Mouse (Mus musculus): Measurements from ENCODE around the gene Snx27. TPM values are rescaled to one million over a fixed set of nuclear protein-coding genes. Genes with fewer than 3 reads are reported as not detected.
A peak's percentile ranks its signal among the peaks of the same experiment; 100 is the strongest.

The Snx27 gene
- total RNA-seq (2022) = 10 to 100 TPM; 33.6 to 45.8 (median 36.6) TPM

DNA sequence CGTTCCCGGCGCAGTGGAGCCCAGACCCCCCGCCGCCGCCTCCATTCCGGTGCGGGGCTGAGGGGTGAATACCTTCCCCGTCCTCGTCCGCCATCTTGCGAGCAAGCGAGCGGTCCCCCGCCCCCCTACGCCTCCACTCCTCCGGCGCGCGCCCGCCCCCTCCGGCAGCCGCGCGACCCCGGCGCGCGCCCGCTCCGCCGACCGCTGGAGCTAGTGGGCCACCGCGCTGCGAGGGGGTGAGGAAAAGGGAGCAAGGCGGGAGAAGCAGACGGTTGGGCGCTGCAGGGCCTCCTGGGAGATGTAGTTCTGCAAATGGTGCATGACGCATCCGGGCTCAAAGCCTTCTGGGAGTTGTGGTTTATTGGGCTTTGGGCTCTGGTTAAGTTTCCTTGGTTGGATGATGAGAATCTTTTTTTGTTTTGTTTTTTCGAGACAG, at the start of gene Snx27:
TSS of gene Snx27 (minus strand) at position 261 of the 436 bp plus-strand sequence.
- peak; percentile 79 to 86 for DNase-seq (ENCODE audit: low spot score in 2 of 2)

DNA sequence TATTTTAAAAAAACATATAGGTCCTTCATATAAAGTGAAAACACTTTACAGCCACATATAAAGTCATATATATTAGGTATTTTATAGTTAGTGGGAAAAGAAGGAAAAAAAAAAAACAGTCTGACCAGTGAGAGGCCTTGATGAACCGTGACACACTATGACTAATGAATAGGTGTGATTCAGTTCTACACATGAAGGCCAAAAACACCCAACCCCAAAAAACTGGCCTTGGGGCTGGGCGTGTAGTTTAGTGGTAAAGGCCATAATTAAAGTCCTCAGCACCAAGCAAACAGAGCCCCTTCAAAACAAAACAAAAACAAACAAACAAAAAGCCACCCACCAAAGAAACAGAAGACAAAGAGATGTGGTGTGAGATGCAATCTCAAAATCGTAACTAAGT, 47.4 kb upstream of the Snx27 start:
- no peak for DNase-seq (ENCODE audit: low spot score in 2 of 2)

DNA sequence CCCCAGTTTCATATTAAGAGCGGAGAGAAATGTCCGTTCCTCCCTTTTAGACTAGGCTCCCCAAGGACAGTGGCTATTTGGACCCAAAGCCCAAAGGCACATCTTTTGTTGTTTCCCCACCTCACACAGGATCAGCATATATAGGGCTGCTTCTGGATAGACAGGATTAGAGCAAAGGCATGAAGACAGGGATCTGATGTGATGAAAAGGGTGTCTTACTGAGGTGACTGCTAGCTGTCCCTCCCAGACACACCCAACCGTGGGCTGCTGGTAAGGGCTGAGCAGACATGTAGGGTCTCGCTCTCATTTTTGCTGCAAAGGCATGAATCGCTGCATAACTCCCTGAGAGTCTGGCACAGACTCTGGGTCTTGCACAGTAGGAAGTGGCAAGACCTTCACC, 46.2 kb upstream of the Snx27 start:
- no peak for DNase-seq (ENCODE audit: low spot score in 2 of 2)

DNA sequence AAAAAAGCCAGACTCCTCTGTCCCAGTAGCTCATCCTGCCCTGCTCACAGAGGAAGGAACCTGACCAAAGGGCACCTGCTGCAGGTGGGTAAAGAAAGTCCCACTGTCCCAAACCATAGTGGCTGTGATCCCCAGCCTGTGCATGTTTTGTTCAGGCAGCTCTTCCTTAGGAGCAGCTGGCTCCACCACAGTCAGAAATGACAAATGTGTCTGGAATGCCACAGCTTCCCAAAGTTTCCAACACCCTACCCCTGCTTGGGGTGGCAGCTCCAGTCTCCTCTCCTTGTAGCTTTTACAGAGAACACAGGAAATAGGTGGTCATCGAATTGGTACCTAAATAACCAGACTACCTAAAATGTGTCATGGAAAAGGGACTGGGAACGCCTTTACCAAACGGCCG, 41.8 kb upstream of the Snx27 start:
- DNase-seq (ENCODE audit: low spot score in 2 of 2) = no peak

DNA sequence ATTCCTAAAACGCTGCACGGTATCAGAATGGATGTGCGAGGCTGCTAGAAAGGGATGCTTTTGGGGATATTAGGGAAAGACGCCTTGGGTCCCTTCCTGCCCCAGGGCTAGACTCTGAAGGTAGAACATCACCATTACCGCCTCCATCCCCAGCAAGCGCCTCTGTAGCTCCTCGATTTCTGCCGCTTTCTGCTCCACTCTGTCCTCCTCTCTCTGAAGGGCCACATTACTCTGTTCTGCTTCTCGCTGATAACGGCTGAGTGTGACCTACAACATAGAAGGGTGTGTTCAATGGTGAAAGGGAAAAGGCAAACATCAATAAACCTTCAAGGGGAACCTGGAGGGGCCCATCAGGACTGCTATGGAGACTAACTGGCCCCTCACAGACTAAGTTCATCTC, 40.0 kb upstream of the Snx27 start:
- DNase-seq (ENCODE audit: low spot score in 2 of 2) = no peak

DNA sequence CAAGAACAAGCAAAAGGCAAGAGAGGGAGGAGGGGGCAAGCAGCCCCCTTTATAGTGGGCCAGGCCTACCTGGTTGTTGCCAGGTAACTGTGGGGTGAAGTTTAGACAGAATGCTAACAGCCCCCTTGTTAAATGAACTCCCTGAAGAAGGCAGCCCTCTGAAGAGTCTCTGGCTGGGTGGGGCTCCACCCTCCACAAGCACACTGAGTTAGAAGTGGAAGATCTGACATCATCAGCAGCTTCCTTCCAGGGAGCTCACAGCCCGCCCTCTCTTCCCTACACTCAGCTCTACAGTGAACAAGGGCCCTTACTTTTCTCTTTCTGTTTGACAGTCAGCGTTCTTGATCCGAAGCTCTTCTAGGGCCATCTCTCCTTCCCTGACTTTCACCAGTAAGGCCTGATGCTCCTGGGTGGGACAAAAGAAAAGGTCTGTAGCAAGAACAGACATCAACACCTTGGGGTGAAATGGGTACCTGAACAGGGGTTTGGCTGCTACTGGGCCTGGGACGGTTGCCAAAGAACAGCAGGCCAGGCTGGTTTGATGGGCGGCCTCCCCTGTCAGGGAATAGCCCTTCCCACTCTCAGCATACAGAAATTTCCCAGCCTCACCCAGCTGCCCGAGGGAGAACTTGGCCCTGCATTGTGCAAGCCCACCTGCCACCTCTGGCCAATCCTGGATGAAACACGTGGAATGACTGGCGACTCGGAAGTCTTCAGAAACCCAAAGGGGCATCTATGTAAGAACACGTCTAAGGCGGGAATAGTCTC, 39.4 kb upstream of the Snx27 start:
- DNase-seq (ENCODE audit: low spot score in 2 of 2) = no peak

DNA sequence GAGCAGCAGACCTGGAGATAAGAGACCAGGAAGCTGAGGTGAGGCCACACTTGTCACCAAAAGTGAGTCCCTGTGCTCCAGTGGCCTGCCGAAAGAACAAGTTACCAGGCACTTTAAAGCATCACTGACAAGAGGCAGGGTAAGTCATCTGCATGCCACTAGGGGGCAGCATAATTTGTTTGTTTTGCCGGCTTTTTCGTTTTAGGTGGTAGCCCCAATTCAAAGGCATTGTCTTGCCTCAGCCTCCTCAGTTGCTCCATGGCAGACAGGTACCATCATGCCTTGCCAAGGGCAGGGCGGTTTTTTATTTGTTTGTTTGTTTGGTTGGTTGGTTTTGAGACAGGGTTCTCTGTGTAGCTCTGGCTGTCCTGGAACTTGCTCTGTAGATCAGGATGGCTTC, 34.2 kb upstream of the Snx27 start:
- peak in 1 of 2 experiments; percentile 5 for DNase-seq (ENCODE audit: low spot score in 2 of 2)

DNA sequence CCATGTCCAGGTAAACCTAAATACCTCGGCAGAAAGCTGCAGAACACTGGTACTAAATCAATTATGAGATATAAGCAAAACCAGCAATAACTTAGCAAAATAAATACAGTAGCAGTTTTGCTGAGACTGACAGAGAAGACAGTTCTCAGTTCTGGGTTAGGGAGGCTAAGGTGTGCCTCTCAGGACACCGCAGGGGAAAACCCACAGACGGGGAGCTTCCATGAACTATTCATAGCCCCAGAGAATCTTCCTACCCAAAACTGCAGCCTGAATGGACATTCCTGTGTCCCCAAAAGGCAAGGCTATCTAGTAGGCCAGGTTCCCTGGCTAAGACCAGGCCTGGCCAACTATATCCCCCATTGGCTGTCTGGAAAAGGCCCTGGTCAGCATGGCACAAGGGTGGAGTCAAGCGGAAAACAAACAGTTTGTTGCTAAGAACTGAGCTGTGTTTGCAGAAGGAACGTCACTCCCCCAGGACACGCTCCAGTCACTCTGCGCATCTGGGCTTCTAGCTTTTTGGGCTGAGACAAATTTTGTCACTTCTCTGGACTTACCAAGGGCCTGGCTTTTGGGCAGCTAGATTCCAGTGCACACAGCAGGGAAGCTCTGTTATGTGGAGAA, 30.9 kb upstream of the Snx27 start:
- DNase-seq (ENCODE audit: low spot score in 2 of 2) = peak; percentile 4 to 7

DNA sequence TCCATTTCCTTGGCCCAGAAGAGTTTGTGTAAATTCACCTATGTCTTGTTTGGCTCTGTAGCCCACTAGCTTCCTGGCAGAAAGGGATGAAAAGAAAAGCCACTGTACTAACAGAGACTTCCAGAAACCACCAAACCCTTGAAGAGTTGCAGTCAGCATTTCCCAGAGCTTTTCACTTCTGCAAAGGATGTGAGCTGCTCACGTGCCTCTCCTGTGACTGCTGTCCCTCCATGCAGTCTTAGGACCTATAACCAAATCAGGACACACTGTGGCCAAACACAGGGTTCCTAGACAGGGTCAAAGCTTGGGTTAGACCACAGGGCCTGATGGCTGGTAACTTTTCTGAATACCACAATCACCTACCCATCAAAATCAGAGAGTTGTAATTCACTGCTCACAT, 29.8 kb upstream of the Snx27 start:
- DNase-seq (ENCODE audit: low spot score in 2 of 2) = no peak

DNA sequence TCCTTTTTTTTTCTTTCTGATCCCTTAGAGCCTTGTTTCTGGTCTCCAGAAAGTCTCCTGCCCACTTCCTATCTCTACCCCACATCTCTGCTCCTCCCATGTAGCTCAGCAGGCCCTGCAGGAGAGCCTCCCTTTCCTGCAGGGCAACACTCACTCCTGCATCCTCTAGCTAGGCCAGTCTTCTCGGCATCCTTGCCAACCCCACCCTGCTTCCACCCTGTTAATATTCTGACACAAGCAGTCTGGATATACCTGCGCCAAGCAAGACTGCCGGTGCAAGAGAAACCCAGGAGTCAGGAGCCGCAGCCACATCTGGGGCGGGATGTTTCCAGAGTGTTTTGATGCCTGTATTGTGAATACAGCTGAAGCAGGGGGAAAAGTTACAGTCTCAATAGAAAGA, 29.3 kb upstream of the Snx27 start:
- DNase-seq (ENCODE audit: low spot score in 2 of 2) = no peak

DNA sequence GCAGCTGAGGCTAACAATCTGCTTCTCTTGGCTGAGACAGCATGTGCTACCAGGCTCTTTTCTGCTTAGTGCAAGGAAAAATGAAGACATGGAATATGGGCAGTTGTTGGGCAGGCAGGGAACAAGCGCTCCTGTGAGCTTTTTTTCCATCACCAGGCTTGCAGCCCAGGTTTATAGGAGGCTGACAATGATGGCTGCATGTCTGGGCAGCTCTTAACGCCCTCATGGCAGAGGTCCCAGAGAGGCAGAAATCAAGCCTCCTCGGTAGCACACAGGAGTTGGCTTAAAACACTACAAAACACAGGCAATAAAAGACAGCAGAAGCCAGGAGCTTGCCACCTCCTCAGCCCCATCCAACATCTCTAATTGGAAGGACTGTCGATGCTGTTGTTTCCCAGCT, 28.8 kb upstream of the Snx27 start:
- no peak for DNase-seq (ENCODE audit: low spot score in 2 of 2)

DNA sequence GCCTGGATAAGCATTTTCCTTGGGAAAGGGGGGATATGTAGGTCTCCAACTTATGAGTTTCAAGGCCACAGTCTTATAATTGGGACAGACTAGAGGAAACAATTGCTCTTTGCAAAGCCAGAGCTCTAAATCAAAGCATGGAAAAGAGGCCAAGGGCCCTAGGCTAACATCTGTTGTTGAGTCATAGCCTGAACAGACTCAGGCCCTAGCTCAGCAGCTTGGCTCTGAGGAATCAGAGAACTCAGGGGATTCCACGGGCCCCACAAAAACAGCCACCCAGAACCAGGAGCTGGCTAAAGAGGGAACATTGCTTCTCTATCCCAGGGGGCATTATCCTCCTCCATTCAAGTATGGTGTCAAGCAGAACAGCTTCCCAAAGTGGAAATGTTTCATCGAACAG, 28.1 kb upstream of the Snx27 start:
- DNase-seq (ENCODE audit: low spot score in 2 of 2) = peak; percentile 22 to 30

DNA sequence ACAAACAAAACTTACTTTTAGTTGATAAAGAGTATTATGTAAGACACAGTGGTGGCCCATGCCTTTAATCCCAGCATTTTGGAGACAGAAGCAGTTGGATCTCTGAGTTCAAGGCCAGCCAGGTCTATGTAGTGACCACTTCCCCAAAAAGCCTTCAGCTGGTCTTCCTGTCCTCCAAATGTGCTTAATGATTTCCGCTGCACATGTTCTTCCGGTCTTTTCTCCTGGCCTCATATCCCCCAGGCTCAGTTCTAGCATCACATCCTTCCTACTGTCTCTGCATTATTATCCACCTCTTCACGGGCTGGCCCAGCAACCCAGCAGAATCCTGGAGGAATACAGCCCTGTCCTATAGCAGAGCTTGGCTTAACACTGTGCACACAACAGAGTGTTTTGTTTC, 27.1 kb upstream of the Snx27 start:
- DNase-seq (ENCODE audit: low spot score in 2 of 2) = no peak

DNA sequence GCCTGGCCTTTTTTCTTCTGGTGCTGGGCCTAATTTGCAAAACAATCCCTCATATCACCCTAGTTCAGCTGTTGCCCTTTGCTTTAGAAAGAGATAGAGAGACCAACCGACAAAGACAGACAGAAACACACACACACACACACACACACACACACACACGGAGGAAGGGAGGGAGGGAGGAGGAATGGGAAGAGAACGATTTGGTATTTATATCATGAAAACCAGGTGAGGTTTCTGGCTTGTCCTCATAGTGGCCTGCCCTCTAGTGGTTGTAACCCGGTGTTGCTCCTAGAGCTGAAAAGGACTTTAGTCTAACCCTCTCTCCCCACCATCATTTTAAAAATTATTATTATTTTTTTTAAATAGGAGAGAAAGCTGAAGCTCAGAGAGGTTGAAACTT, 19.4 kb upstream of the Snx27 start:
- peak; percentile 6 to 15 for DNase-seq (ENCODE audit: low spot score in 2 of 2)

DNA sequence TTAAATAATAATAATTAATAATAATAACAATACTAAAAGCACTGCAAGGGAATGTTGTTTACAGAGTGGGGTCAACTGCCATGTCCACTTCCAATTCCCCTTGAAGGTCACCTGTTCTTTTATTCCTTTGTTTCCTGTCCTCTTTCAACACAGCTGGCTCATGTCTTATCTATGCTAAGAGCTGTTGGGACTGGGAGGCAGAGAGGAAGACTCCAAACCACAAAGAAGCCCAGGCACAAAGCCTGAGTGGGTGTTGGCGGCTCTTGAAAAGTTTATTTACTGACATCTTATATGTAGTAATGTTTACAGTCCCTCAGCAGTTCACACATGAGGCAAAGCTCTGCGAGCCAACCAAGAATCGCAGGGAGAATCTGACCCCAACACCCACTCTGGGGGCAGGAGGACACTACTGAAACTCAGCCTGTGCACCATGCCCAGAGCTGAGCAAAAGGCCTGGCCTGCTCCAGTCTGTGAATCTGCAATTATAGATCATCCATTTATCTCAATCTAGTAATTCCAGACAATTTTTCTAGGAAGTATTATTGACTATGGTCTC, 14.8 kb upstream of the Snx27 start:
- DNase-seq (ENCODE audit: low spot score in 2 of 2) = no peak

DNA sequence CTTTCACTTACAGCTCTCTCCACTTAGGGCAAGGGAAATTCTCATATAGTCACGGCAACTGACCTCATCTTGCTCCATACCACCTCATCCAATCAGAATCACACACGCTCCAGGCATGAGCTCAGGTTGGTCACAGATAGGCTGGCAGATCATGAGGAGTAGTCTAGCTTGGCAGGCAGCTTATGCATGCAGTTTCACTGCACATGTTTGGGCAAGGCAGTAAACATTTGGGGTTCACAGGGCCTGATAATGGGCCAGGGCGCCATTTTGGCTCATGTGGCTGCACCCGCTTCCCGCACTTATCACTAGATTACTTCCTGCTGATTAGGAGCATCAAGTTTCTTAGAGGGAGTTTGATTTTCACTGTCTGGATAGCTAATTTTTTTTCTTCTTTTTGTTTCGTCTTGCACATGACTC, 13.4 kb upstream of the Snx27 start:
- no peak for DNase-seq (ENCODE audit: low spot score in 2 of 2)

DNA sequence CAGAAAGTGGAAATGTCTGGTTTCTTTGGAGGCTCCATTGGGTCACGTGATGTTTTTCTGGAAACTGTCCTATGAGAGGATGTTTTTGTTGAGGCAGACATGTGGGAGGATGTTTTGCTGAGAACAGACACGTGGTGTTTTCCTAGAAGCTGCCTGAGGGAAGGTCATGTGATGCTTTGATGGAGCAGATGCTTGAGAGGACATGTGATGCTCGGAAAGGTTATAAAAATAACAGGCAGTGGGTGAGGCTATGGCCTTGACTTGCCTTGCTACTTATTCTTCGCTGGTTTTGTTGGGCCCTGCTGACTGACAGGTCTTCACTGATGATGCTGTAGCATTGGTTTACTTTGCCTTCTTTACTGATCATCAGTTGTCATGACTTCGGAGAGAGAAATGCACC, 8.6 kb upstream of the Snx27 start:
- DNase-seq (ENCODE audit: low spot score in 2 of 2) = no peak

DNA sequence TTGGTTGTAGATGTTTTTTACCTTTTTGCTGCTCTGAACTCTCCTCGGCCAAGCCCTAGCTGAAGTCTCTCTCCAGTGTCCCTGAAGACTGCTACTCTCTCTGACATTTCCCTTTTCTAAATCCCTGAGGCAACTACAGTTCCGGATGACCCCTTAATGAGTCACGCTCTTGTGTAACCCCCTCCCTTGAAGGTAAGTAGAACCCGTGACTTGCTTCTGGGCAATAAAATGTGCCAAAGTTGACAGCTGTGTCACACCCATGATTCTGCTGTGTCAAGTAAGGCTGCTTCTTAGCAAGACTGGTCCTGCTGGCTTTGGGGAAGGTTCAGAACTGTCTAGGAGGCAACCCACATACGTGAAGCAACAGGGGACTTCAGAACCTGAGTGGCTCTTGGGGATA, 5.4 kb upstream of the Snx27 start:
- no peak for DNase-seq (ENCODE audit: low spot score in 2 of 2)

DNA sequence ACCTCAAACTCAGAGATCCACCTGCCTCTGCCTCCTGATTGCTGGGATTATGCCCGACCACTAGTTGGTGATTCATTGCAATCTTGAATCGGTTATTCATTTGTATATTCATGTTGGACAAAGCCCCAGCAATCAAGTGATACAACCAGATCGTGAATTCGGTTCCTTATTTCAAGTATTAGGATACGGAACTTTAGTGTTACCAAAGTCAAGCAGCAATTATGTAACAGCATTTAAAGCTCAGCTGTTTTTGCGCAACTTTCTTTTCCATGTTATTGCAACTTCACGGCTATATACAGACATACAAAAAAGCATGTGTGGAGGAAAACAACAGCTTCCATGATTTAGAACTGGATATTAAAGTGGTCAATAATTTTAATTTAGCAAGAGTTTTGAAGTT, 428 bp upstream of the Snx27 start:
- no peak for DNase-seq (ENCODE audit: low spot score in 2 of 2)

DNA sequence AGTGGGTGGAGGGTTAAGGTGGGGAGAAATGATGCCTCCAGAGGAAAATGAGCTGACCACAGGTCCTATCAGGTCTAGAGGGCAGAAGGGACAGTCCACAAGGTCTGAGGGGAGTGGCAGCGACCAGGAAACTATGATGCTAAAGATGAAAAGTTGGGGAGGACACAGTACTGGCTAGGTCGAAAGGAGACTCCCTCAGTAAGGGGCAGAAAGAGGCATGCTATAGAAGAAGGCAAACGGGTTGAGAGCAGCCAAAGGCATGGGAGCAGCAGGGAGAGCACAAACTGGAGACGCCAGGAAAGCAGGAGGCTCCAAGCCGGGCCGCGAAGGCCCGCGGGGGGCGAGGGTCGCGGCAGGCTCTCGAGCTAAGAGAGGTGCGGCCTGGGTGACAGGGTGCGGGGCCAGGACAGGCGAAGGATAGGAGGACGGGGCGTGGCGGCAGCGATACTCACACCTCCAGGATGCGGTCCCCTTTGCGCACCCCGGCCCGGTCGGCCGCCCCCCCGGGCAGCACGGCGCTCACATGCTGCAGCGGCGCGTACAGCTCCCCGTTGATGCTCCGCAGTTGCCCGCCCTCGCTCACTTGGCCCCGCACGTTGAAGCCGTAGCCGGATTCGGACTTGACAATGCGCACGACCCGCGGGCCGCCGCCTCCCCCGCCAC, 592 bp downstream of the Snx27 start:
- peak in 1 of 2 experiments; percentile 52 for DNase-seq (ENCODE audit: low spot score in 2 of 2)

DNA sequence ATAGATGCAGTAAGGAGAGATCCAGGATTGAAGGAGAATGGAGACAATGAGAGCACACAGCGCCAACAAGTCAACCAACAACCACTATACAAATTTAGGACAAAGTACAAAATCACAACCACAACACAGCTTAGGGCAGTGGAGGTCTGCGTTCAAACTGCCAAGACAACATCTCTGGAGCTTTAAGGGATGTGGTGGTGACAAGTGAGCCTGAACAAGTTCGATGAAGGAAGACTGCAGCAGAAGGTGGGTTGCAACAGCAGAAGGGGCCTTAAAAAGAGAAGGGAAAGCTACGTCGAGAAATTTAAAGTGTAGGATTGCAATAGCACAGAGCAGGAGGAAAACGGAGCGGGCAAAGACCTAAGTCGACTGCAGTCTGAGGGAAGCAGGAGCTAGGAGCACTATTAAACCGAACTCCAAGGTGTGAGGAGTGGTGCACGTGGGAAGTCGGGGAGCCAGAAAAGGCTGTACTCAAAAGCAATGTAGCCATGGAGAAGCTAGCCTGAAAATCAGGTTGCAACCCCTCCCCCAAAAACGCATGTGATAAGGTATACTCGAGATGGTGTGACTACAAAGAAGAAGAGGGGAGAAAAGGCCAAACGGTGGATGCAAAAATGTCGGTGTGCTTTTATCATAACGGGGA, 1.3 kb downstream of the Snx27 start:
- no peak for DNase-seq (ENCODE audit: low spot score in 2 of 2)

DNA sequence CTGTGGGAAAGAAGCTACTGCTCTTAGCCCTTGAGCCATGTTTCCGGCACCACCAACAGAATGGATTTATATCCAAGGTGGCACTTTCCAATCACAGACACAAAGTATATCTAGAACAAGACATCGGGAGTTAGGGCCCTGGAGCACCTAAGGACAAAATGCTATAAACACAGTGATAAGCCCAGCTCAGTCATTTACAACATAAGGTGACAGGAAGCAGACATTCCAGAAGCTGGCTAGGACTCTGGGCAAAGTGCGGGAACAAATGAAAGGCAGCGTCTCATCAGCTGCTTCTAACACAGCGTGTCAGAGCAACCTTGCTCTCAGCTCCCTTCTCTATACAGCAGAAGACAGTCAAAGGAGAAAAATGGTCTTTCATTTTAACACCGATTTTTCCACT, 8.0 kb downstream of the Snx27 start:
- DNase-seq (ENCODE audit: low spot score in 2 of 2) = no peak
